Mouse (Mus musculus) cerebellum, adult (tissue): ENCODE results near the gene Fzd5.

Source experiments
- ATAC-seq: cut with Nextera tagmentation; 2 replicates; pipeline ENCODE4 v1.9.2; 2017; ENCODE audit warnings: mild to moderate bottlenecking, moderate library complexity, mixed read lengths; ENCODE audit not compliant: insufficient number of reproducible peaks, low FRiP score, low TSS enrichment

The Fzd5 gene

DNA sequence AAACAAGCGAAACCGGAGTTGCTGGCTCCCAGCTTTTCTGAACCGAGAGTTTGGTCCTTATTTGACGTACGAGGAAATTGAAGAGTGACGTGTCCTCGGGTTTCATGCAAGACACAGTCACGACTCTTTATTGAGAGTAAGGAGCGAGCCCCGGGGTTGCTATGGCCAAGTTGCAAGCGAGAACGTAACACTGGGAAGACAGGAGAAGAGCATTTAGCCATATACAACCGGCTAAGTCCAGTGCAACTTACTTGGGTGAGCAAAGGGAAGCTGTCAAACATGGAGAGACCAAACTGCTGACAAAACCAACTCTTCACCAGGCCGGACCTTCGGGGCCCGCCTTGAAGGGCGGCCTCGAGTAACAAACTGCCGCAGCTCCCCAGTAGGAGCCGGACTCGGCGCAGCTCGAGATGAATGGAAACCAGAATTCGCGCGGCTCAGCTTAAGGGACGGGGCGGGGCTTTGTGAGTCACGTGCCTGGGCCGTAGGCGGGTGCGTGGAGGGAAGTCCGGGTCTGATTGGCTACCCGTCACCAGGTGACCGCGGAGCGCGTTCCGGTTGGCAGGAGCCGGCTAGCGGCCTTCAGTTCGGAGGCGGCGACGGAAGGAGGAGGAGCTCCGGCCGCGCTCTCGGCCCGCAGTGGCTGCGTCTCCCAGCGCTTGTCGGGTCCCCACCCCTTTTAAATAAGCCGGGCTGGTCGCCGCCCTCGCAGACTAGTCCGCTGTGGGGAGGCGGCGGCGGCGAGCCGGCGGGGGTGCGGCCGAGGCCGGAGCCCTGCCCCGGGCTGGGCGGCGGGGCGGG is 47.1 kb downstream of the Fzd5 start, which contains the start of gene Ccnyl1:
Gene Ccnyl1 (plus strand): TSS at position 243 of the 801 bp plus-strand sequence.
- ATAC-seq, result peak; percentile 100

DNA sequence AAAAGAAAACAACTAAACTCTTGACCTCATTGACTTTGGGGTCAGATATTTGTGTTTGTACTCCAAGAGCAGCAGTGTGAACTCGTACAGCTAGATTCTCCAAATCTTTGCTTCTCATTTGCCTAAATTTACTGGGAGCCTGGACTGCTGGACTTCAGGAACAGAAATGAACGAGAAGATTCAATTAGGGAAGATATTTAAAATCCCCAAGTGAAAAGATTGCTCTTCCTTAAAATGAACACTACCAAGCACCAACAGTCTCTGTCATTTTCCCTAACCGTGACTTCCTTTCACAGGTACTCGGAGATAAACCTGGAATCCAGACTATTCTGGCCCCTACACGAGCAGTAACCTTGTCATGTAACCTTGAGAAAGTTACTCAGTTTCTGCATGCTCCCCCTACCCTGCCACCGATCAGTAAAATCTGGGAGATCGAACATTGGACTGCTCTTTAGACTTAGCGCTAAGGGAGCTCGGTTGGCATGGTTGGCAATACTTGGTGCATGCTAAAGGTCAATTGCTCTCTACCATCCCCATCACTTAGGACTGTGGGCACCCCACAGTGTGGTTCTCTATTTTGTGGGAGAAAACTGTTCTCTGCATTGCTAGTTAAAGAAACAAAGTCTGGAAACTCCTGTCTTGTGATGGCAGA is 47.9 kb downstream of the Fzd5 start:
- no peak for ATAC-seq

DNA sequence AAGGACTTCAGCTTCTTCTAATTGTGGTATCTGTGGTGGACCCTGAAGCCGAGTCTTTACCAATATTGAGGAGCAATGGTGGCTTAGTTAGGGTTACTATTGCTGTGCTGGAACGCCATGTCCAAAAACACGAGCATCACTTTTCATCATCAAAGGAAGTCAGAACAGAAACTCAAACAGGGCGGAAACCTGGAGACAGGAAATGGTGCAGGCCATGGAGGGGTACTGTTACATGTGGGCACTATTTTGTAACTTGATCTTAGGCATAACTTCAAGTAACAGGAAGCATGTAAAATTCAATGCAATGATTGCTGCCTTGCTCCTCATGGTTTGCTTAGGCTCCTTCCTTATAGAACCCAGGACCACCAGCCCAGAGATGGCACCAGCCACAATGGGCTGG is 49.5 kb downstream of the Fzd5 start:
- ATAC-seq, result no peak

DNA sequence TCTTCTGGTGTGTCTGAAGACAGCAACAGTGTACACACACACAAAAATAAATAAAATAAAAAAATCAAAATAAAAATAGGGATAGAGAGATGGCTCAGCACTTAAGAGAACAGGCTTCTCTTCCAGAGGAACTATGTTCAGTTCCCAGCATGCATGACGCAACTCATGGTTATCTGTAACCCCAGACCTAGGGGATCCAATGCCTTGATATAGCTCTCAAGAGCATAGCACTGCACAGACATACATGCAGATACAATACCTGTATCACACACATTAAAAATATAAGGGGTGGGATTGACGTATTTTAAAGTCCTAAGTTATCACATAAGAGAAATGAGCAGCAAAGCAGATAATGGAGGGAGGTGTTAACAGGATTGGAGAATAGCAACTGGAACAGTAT is 53.1 kb downstream of the Fzd5 start:
- no peak for ATAC-seq

DNA sequence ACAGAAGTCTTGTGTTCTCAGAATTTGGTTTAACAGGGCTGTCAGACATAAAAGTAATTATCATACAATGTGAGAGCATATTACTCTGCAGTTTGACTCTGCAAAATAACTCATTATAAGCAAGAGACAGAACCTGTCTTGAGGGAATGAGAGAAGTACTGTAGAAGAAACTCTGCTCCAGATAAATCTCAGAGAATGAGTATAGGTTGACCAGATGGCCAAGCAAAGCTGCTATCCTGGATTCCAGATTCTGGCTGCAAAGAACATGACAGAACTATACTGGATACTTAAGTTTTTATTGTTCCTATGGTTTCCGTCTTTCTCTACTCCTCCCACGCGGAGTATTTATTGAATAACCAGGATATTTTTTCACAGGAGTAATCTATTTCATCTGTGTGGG is 54.5 kb downstream of the Fzd5 start:
- ATAC-seq, result no peak

DNA sequence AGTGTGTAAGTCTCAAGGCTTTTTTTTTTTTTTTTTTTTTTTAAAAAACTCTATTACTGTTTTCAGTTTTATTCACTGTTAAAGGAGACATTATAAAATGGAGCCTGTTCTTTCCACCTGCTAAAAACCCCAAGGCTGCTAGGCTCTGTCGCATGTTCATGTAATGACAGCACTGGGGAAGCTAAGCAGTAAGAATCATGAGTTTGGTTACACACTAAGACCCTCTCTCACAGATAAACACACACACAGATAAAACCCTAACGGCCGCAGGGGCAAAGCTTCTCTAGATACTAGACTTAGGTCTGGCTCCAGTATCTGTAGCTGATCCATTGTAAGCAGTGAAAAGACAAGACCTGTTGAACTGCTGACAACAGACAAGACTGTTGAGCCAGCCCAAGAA is 56.1 kb downstream of the Fzd5 start:
- no peak for ATAC-seq
